Mouse (Mus musculus) MEL-GATA-1-ER (cell line): ENCODE results near the gene Eef2.
A peak's percentile ranks its signal among the peaks of the same experiment; 100 is the strongest.

Experiments
- DNase-seq: peaks from one replicate; pipeline ENCODE4 v3.0.0-alpha.2; 2012; ENCODE audit warnings: low read depth; ENCODE audit errors: extremely low read depth

Eef2 gene

DNA sequence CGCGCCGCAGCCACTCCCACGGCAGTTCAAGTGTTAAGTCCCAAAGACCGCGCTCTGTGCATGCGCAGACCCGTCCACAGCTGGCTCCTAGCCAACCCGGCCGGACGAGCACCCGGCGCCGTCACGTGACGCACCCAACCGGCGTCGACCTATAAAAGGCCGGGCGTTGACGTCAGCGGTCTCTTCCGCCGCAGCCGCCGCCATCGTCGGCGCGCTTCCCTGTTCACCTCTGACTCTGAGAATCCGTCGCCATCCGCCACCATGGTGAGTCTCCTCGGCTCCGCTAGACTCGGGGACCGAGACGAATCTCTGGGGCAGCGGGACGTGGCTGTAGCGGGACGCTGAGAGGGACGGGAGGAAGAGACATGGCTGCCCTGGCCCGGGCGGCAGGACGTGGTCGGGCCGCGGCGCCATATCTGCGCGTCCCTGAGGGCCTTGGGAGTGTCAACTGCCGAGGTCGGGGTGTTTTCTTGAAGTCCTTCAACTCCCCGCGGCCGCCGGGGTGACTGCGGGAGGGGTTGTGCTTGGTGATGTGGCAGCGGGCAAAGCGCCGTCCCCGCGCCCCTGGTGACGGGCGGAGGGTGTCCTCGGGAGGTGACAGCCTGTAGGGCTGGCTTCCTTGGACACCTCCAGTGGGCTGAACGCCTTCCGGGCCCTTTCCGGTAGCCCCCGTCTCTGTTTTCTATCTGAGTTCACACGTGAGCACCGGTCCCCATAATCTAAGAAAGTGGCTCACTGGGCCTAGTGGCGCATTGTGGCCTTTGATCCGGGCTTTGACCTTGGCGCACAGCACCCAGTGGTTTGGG, at the start of gene Eef2:
Eef2 (plus strand) TSS at position 166 of the 806 bp plus-strand sequence.
- peak; percentile 79 for DNase-seq

DNA sequence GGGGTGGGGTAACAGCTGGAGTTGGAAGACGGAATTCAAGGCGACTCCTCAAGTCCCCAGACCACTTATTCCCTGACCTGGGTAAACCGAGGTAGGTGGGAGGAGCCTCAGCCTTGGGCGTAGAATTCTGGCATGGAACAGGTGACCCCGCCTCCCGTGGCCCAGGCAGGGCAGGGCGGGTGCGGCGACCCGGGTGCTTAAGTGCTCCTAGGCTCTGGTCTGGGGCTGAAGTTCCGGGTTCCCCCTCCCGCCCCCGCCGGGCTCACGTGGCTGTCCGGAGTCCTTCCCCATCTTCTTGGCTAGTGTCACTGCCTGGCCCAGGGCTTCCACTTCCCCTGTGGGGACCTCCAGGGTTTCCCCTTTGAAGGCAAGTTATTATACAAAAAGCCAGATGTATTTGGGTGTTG, 42.2 kb upstream of the Eef2 start:
- peak; percentile 76 for DNase-seq

DNA sequence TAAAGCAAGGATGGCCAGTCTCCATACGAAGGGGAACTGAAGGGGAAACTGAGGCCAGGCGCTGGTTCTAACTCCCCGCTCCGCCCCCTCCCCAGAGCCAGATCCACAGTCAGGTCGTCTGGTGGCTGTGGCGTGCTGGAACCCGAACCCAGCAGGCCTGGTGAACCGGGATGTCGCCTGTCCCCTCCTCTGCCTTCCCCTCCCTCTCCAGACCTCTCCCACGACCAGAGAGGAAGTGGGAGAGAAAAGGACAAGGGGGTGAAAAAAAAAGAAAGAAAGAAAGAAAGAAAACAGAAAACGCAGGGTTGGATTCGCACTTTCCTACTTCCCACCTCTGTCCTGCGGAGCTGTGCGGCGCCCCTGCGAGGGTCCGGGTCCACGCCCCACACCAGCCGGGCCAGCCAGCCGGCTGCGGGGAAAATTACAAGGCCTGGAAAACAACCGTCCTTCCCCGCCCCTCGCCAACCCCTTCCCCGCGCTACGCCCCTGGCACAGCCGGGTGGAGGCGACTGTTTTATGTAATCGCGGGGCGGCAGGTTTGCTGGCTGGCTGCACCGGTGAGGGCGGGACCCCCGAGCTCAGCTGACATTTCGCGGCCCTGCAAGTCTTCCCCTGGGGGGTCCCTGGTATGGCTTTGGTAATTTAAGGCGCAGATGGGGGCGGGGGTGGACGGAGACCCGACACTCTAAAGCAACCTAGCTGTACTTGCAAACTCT, 41.3 kb upstream of the Eef2 start, which contains the start of gene Zbtb7a:
Zbtb7a (plus strand) TSS at position 255 of the 716 bp plus-strand sequence.
- no peak for DNase-seq

DNA sequence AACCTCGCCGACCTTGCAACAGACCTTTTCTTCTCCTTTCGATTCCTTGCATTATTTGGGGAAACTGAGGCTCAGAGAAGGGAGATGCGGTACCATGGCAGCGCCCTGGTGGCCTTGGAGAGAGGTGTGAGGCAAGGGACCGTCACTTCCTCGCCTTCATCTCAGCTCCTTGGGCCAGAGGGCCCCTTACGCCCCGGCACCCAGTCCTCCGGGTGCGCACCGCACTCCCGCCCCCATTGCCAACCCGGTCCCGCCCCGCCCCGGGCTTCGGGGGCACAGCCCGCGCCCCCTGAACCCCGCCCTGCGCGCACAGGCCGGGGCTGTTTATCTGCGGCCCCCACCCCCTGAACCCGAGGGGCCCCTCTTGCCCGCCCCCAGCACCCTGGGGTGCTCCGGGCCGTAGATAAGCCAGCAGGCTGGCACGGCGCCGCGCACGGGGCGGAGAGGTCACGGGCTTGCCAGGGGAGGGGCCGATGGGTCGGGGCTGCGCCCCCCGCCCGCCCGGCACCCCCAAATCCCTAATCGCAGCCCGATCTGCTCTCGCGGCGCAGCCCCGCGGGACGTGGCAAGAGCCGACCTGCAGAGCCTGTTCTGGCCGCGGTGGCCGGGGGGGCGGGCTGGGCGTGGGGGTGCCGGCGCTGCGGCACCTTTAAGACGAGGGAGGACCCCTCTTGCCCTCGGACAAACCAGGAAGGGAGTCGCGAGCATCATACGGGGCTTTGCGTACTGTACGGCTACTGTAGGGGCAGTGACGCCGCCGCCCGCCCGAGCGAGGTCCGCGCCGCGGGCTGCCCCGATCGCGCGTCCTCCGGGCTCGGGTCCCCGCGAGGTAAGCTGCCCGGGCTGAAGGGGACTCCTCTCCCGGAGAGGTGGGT, 40.4 kb upstream of the Eef2 start:
- peak; percentile 63 for DNase-seq

DNA sequence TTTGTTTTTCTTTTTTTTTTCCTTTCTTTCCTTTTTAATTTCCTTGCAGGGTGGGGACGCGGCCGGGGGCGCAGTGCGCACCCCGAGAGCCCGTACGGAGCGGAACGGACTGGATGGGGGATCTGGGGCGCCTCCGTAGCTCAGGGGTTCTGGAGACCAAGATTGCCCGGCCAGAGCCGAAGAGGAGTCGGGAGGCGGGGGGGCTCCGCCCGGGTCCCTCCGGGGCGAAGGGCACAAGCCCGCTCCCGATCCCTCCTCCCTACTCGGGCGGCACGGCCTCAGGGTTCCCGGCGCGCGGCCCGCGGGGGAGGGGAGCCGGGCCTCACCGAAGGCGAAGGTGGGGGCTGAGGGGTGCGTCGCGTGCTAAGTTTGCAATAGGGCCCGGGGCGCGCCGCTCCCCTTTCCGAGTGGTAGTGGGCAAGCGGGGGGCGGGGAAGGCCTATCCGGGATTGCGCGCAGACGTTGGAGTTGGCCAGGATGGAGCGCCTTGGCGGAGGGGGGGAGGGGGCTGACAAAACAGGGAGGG, 39.7 kb upstream of the Eef2 start:
- no peak for DNase-seq

DNA sequence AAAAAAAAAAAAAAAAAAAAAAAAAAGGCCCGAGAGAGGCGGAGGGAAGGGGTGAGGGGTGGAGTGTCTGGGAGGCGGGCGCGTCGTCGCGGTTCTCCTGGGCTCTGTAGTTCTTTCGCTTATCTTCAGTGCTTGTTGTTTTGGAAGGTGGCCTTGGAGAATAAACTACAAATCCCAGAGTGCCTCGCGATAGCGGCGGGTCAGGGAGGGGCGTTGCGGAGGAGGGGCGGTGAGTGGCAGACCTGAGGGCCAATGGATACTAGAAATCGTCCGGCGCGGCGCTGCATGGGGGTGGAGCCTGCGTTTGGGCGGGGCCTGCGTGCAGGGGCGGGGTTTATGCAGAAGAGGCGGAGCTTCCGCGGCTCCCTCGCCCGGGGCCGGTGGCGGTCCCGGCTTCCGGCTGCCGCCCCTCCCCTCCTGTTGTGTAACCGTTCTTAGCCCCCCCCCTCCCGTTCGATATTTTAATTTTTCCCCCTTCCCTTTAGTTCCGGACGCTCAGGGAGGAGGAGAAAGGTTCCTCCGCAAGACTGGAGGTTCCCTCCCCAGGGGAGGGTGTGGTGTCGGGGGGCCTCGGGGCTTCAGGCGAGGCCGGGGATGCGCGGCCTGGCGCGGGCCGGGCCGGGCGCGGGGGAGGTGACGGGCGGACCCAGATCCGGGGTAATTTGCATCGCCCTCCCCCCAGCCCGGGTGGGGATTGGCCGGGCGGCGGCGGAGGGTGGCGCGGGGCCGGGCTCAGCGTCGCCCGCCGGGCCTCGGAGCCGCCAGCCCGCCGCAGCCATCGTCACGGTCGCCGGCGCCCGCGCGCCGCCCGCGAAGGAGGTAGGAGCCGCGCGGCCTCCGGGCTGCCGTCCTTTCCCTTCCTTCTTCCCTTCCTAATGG, 38.9 kb upstream of the Eef2 start:
- peak; percentile 93 for DNase-seq

DNA sequence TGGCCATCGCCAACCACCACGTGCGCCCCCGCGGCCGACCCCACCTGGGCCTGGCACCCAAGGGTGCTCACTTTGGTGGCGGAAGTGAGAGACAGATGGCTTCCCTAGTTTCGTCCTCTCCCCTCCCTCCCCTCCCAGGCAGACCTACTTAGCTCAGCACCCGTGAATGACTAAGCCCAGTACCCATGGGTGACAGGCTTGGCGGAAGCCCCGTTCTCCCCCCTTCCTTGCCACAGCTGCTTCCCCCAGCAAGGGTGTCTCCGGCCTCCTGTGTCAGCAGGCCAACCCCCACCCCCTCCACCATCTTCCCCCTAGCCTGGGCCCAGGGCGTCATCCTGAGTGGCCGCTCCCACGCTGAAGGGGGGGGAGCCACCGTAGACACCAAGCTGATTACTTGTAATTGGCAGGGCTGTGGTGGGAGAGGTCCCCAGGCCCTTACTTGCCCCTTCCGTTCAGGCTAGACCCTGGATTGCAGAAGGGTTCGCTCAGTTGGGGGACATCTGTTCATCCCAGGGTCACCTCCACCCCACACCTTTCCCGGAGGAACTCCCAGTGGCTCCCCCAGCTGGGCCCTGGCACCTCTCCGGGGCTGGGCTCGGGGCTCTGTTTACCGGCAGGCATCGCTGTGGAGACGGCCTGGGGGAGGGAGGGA, 38.2 kb upstream of the Eef2 start:
- DNase-seq = no peak

DNA sequence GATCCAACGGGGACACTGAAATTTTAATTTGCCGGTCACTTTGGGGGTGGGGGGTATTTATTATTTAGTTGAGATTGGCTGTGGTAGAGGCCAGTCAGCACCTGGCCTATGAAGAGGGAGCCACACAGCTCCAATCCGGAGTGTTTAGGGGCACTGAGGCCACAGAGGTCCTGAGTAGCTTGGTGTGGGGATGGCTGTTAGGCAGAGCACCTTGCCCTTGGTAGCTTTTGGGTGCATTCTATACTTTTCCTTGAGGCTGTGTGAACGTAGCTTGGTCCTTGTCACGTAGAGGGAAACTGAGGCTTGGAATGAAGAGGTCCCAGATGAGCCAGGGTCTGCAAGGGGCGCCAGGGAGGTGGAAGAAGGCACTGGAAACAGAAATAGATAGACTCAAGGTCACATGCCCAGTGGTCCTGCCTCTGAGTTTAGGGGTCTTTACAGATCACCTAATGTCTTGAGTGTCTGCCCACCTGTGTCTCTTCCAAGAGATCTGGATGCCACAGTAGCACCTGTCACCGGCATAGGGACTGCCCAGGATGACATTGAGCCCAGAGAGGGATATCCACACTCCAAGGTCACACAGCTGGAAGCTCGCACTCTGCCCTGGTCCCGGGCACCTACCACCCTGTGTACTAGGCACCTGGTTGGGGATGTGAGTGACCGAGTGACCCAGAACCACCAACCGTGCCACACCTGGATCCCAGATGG, 37.5 kb upstream of the Eef2 start:
- no peak for DNase-seq

DNA sequence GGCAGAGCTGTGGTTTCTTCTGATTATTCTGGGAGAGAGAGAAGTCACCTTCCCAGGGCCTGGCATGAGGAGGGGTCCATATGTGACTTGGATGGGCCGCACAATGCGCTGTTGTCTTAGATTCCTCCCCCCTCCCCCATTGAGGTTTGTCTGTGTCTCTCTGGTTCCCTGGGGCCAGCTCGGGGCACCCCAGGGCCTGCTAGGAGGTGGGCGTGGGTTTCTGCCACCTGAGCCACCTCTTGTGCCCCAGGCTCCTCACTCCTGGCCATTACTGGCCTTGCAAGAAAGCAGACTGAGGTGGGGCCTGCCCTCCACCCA, 36.9 kb upstream of the Eef2 start:
- DNase-seq = no peak

DNA sequence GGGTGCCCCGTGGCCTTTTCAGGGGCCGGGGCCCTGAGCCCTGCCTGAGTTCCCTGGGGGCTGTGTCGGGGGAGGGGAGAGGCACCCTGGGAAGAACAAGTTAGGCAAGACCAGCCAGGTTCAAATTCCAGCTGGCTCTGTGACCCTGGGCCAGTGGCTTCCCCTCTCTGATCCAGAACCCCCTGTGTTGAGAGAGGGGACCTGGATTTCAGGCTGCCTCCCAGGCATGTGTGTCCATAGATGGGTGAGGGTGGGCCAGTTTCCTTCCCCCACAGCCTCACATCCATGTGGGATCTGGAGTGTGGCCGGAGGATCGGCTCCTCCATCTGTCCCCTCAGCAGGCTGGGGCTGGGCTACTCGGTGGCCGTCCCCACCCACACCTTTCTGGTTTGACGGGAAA, 36.4 kb upstream of the Eef2 start:
- DNase-seq = no peak

DNA sequence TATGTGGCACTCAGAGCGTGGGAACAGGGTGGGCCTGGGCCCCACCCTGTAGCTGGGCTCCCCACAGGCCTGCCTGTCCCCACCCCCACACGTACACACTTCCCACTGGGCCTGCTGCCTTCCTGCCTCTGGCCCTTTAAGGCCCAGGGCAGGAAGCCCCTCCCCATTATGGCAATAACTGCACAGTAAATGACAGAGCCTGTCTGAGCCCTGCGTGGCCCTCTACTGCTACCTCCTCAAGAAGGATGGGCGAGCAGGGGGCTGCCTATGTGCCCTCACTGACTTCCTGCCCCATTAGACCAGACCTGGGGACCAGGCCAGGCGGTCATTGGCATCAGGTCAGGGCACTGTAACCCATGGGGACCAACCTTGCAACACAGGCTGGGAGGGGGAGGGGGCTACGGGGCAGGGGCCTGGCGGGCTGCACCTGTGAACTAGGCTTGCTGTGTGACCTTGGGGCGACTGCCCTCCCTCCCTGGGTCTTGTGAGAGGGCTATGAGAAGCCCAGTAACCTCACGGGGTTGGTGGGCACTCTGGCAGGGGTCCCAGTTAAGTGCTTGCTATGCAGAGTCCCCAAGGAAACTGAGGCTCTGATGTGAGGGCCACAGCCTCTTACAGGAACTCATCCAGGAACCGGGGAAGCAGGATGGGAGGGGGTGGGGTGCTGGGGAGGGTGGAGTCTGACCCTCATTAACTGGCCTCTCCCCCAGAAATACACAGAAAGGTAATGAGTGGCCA, 35.5 kb upstream of the Eef2 start:
- no peak for DNase-seq

DNA sequence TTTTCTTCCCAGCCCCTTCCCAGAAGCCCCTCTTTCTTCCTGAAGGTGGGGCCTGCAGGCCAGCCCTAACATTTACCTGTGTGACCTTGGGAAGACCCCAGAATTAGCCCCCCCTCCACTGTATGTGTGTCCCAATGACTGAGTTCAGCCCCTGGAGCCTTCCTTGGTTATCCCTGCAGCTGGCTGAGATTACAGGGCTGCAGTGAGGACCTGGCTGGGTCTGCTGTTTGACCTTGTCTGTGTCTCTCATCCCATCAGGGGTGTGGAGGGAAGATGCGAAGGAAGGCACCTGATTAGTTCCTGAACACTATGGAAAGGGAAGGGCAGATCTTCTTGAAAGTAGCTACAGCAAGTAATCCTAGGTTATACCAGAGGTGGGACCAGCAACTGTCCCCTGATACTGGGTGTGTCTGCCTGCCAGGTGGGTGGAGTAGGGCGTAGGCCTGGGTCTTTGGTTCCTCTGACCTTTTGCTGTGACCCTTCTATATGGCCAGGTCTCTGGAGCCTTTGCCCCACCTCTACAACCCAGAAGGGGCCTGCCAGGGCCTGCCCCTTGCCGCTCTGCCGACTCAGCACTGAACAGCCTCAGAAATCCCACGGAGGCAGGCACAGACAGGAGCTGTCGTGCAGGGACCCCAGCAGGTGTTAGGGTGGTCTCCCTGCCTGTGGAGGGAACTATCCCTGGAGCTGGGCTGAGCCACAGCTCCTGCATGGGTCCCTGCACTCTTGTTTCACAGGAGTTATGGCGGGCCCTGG, 34.8 kb upstream of the Eef2 start:
- DNase-seq = no peak

DNA sequence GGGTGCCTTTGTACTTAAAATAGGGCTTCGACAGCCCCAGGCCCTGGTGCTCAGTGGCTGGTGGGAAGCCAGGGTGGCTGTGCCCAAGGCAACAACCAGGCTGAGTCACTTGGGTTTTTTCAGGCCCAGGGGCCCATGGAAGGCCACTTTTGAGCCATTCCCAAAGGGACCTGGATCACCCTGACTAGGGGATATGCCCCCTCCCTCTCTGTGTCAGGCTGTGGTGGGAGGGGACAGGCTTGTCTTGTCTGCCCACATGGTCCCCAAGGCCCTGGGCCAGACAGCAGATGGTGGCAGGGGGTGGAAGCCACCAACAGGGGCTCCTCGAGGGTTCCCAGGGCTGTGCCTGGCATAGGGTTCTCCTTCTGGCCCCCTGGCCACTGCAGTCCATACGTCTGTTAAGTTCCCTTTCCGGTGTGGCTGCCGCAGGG, 33.9 kb upstream of the Eef2 start:
- no peak for DNase-seq

DNA sequence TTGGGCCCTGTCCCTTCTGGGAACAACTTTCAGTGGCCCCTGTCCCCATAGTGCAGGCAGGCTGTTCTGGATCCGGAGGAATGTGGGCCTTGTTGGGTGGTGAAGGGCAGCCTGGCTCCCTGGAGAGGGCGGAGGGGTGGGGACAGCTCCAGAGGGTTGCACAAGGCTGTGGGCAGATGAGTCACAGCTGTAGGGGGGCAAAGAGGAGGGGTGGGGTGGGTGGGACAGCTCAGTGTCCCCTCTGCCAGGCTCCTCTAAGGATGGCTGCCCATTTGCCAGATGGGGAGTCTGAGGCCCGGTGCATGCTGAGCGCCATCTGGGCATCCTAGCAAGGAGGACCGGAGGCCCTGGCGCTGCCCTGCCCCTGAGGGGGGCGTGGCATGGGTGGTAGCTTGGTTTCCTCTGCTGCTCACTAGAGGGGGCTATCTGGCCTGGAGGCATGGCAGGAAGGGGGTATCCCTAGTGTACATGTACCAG, 33.2 kb upstream of the Eef2 start:
- no peak for DNase-seq

DNA sequence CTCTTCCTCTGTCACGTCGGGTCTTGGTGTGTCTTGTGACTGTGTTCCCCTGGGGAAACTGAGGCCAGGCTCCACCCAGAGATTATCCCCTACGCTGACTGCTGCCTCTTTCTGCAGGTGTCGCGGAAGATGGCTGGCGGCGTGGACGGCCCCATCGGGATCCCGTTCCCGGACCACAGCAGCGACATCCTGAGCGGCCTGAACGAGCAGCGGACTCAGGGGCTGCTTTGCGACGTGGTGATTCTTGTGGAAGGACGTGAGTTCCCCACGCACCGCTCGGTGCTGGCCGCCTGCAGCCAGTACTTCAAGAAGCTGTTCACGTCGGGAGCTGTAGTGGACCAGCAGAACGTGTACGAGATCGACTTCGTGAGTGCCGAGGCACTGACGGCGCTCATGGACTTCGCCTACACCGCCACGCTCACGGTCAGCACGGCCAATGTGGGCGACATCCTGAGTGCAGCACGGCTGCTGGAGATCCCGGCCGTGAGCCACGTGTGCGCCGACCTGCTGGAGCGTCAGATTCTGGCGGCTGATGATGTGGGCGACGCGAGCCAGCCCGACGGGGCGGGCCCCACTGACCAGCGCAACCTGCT, 32.5 kb upstream of the Eef2 start:
- DNase-seq = no peak

DNA sequence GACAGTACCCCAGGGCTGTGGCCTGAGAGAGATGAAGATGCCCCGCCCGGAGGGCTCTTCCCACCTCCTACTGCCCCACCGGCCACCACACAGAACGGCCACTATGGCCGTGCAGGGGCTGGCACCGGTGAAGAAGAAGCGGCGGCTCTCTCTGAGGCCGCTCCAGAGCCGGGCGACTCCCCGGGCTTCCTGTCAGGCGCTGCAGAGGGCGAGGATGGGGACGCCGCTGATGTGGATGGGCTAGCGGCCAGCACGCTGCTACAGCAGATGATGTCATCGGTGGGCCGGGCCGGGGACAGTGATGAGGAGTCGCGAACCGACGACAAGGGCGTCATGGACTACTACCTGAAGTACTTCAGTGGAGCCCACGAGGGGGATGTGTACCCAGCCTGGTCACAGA, 31.8 kb upstream of the Eef2 start:
- no peak for DNase-seq

DNA sequence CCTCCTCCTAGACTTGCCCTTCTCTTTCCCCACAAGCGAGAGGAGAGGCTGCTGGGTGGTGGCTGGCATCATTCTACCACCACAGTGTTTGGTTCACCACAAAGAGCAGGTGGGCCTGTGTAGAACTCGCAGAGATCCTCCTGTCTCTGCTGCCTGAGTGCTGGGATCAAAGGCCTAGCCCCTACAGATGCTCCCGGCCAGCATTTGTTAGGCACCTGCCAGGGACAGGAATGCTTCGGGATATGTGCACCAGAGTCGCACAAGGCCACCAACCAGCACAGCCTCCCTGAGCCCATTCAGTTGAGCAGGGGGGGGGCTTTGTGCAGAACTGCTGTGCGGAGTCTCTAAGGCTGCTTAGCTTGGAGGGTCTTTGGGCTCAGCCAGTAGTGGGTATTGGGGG, 31.1 kb upstream of the Eef2 start:
- DNase-seq = no peak

DNA sequence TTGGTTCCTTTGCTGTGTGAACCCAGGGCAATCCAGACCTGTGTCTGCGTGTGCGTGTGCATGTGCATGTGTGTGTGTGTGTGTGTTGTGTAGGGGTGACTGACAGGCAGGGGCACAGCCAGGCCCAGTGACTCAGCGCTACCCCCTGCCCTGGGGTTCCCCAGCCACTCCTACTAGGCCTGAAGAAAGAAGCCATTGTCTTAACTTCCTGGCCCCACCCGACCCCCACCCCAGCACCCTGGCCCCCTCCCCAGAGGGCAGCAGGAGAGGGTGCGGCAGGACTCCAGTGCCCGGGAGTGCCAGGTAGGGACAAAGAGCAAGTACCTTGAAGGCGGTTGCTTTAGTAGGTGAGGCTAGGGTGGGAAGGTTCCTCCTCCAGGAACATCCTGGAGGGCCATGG, 30.7 kb upstream of the Eef2 start:
- DNase-seq = no peak
